Mouse (Mus musculus) stomach, embryonic 14.5 days (tissue): ENCODE results near the gene Smg1. TPM values are rescaled to one million over a fixed set of nuclear protein-coding genes. Genes with fewer than 3 reads are reported as not detected.

Experiments
- ATAC-seq: fragments of 200-750 bp; cut with Nextera tagmentation; 2 replicates; pipeline ENCODE4 v1.8.0; 2017; ENCODE audit warnings: low read depth, moderate TSS enrichment; ENCODE audit not compliant: insufficient number of reproducible peaks, insufficient read depth, low FRiP score
- H3K27ac ChIP-seq: fragments of 300-500 bp; sonication (generic); 2 replicates; pipeline ENCODE4 v1.5.1; 2014; ENCODE audit warnings: mild to moderate bottlenecking, low read length, moderate library complexity, mixed read lengths
- H3K27me3 ChIP-seq: fragments of 300-500 bp; sonication (generic); 2 replicates; pipeline ENCODE4 v1.6.1; 2014; ENCODE audit warnings: low read length, control low read depth, mixed read lengths; ENCODE audit not compliant: control insufficient read depth, insufficient read depth
- H3K36me3 ChIP-seq: fragments of 300-500 bp; sonication (generic); 2 replicates; pipeline ENCODE4 v1.6.1; 2014; ENCODE audit warnings: mild to moderate bottlenecking, control low read depth, low read length, moderate library complexity, mixed read lengths; ENCODE audit not compliant: control insufficient read depth, insufficient read depth
- H3K4me1 ChIP-seq: fragments of 300-500 bp; sonication (generic); 2 replicates; pipeline ENCODE4 v1.6.1; 2014; ENCODE audit warnings: low read length, control low read depth, mixed read lengths; ENCODE audit not compliant: control insufficient read depth, insufficient read depth
- H3K4me2 ChIP-seq: fragments of 300-500 bp; sonication (generic); replicated peaks from 2 replicates; pipeline ENCODE4 v1.6.1; 2014; ENCODE audit warnings: low read depth, low read length, control low read depth
- H3K4me3 ChIP-seq: fragments of 300-500 bp; sonication (generic); 2 replicates; pipeline ENCODE4 v1.5.1; 2014; ENCODE audit warnings: low read depth, low read length, control low read depth
- H3K9ac ChIP-seq: fragments of 300-500 bp; sonication (generic); replicated peaks from 2 replicates; pipeline ENCODE4 v1.6.1; 2014; ENCODE audit warnings: low read depth, mild to moderate bottlenecking, control low read depth, low read length, moderate library complexity, mixed read lengths
- H3K9me3 ChIP-seq: fragments of 300-500 bp; sonication (generic); 2 replicates; pipeline ENCODE4 v1.6.1; 2016; ENCODE audit warnings: low read depth, low read length, control low read depth; ENCODE audit not compliant: control insufficient read depth
- WGBS: fragments of 180-500 bp; shearing (Covaris S2); extraction: QIAGEN DNeasy Blood & Tissue Kit; methylation state at CpG from one replicate; pipeline ENCODE4 v1.1.7; 2014; 5-methylcytosine and 5-hydroxymethylcytosine counted together
- polyA plus RNA-seq: library from polyadenylated mRNA; unstranded; fragments of >200 nt; fragmentation: Nextera tagmentation; extraction: Ambion mirVana; gene quantifications from 2 replicates; pipeline ENCODE4 v1.2.1, GENCODE M21; 2014

The Smg1 gene
- polyA plus RNA-seq, 1 experiment from 2014 or later: 41.6 TPM

DNA sequence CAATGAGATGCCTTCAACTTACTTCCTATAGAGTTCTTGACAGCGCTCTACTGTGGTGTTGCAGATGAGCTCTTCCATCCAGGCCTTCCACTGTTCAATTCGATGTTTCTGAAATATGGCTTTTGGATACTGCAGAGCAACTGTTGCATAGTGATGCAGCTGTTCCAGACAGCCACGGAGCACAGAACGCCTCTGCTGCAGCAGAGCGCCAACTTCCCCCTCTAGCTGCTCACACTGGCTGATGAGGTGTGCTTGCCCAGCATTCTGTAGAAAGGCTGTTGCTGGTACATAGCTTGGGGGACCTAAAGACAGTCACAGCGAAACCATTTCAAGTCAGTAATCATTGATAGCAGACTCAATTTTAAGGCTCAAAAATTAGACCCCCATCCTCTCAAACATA is 89.3 kb downstream of the Smg1 start:
- Histone ChIP-seq H3K4me1 (no peaks in the 10 kb centered on the region), H3K4me3 (no peak overlapping the region), H3K36me3 (peaks cover 54% of the 10 kb centered on the region), H3K9me3 (no peaks in the 10 kb centered on the region), H3K27ac (no peak overlapping the region), H3K9ac (no peak overlapping the region), H3K4me2 (no peak overlapping the region), H3K27me3 (no peaks in the 10 kb centered on the region)
- no peak for ATAC-seq
- 95% methylated on average over 6 of the region's 6 CpGs for WGBS

DNA sequence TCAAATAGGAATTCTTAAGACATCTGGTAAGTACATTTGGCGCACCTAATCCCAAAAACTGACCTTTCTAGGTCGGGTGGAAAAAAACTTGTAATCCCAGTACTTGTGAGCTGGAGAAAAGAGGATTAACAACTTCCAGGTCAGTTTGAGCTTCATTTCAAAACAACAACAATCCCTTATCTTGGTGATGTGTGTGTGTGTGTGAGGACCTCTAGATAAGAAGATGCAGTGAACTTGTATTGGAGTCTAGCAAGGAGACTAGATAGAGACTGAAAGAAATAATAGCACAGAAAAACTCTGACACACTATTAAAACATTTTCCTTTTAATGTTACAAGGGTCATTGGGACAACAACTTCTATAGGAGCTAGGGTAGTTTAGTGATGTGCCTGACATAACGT is 99.9 kb downstream of the Smg1 start:
- H3K36me3 ChIP-seq: peaks cover 67% of the 10 kb centered on the region
- no peaks in the 10 kb centered on the region for H3K9me3 ChIP-seq
- WGBS: 84% methylated on average over 3 of the region's 3 CpGs
- H3K27me3 ChIP-seq: no peaks in the 10 kb centered on the region
- no peak overlapping the region for H3K4me2 ChIP-seq
- no peak overlapping the region for H3K27ac ChIP-seq
- no peak for ATAC-seq
- H3K4me3 ChIP-seq: no peak overlapping the region
- H3K9ac ChIP-seq: no peak overlapping the region
- H3K4me1 ChIP-seq: no peaks in the 10 kb centered on the region

DNA sequence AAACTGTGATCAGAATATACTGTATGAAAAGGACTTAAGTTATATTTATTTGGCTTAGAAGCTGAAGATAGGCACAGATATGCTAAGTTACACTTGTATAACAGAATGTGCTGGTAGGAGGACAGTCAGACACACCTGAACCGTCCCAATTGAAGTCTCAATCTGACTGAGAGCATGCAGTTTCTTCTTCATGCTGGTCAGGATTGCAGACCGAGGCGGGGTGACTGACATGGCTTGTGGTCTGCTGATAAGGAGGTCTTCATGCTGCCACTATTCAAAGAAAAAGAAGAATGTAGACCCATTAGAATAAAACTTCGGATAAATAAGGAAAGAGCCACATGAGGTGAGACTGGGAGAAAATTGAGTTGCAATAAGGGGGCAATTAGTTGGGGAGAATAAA is 100.3 kb downstream of the Smg1 start:
- H3K4me3 ChIP-seq: no peak overlapping the region
- no peak overlapping the region for H3K4me2 ChIP-seq
- peaks cover 62% of the 10 kb centered on the region for H3K36me3 ChIP-seq
- no peak for ATAC-seq
- no peak overlapping the region for H3K9ac ChIP-seq
- 95% methylated on average over 4 of the region's 4 CpGs for WGBS
- H3K27me3 ChIP-seq: no peaks in the 10 kb centered on the region
- no peak overlapping the region for H3K27ac ChIP-seq
- no peaks in the 10 kb centered on the region for H3K4me1 ChIP-seq
- H3K9me3 ChIP-seq: no peaks in the 10 kb centered on the region

DNA sequence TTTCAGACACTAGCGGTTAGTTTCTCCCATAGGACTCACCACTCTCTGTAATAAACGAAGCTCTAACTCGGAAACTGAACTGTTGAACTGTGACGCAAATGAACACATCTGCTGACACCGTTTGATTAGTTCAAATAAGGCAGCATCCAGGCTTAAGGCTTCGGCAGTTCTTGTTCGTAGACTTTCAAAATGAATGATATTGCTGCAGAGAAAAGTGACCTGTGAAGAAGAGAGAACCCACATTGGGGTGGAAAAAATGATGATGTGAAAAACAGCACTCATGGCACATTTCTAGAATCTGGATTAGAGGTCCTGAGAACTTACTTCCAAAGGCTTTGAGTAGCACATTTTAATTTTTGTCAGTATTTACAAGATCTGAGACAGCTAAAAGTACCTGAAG is 102.2 kb downstream of the Smg1 start:
- no peak overlapping the region for H3K4me2 ChIP-seq
- no peaks in the 10 kb centered on the region for H3K4me1 ChIP-seq
- no peak overlapping the region for H3K27ac ChIP-seq
- no peak overlapping the region for H3K4me3 ChIP-seq
- no peaks in the 10 kb centered on the region for H3K9me3 ChIP-seq
- no peaks in the 10 kb centered on the region for H3K27me3 ChIP-seq
- H3K9ac ChIP-seq: no peak overlapping the region
- 93% methylated on average over 7 of the region's 7 CpGs for WGBS
- ATAC-seq: no peak
- peaks cover 72% of the 10 kb centered on the region for H3K36me3 ChIP-seq

DNA sequence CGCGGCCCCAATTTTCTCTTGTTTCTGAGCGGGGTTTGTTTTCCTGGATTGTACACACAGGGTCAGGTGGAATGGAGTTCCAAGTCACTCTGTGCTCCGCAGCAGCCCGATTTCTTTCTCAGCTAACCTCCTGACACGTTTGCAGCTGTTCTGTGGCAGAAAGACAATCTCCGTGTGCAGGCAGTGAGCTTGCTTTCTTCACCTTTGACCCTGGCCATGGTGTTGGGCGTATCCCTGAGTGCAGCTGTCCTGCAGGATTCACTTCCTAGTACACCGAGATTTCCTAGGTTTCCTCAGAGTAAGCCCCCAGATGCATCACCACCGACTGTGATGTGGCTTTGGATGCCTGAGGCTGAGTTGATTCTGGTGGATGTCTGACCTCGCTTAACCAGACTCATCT is 108.3 kb downstream of the Smg1 start:
- Histone ChIP-seq H3K9me3 (no peaks in the 10 kb centered on the region), H3K9ac (no peak overlapping the region), H3K4me3 (no peak overlapping the region), H3K27ac (no peak overlapping the region), H3K27me3 (no peaks in the 10 kb centered on the region), H3K4me1 (no peaks in the 10 kb centered on the region), H3K36me3 (peaks cover 47% of the 10 kb centered on the region), H3K4me2 (no peak overlapping the region)
- no peak for ATAC-seq
- whole genome bisulfite sequencing: 78% methylated on average over 11 of the region's 11 CpGs

DNA sequence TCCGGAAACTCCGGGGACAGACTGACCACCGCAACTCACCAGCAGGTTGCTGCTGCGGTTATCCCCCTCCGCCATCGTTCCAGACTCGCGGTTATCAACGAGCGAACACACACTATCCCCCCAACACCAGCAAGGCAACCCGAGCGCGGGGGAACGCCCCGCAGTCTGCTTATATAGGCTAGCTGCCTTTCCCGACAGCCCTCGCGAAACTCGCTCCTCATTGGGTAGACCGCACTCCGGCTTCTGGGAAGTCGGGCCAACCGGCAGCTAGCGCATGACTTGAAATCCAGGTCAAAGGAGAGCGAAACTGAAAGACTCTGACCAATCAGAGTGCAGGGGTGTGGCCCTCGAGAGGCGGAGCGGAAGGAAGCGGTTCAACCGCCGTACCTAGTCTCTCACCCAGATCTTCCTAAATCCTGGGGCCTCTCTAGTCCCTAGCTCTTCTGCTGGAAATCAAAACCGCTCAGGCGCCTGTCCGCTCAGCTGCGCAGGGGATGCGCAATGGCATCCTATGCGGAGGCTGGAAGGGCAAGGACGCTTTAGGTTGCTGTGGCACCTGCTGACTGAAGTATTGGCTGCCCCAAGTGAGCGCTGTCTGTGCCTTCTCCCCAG is 113.9 kb downstream of the Smg1 start, which contains the start of gene Arl6ip1:
TSS of gene Arl6ip1 (minus strand) at position 233 of the 612 bp plus-strand sequence.
- peak within 1 kb of the TSS; percentile 83 for H3K4me3 ChIP-seq
- no peaks in the 10 kb centered on the region for H3K9me3 ChIP-seq
- under 1% methylated on average over 39 of the region's 39 CpGs for WGBS
- peak within 1 kb of the TSS; percentile 94 for H3K27ac ChIP-seq
- H3K4me2 ChIP-seq: peak within 1 kb of the TSS; percentile 65
- peak; percentile 100 for ATAC-seq
- H3K9ac ChIP-seq: peak within 1 kb of the TSS; percentile 77
- peaks cover 12% of the 10 kb centered on the region for H3K36me3 ChIP-seq
- H3K27me3 ChIP-seq: no peaks in the 10 kb centered on the region
- H3K4me1 ChIP-seq: peaks cover 13% of the 10 kb centered on the region

DNA sequence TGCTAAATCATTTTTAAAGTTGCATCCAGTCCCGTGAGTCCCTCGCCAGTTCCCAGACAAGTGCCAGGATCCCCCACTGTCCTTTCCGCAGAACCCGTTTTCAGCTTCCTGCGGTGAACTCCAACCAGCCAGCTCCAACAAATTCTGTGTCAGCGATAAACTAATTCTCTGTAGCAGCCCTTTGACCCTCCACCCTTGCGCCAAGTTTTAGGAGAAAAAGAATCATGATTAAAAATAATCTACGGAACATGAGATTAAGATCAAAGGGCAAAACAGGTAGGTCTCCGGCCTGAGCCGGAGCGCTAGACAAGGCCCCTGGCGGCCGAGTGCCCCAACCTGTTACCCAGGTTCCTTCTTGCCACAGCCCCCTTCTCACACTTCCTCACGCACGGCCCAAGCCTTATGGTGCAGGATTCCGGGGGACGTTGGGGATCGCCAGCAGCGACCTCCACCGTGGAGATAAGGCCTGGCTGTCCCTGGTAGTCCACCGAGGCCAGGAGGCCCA is 114.5 kb downstream of the Smg1 start:
- peaks cover 13% of the 10 kb centered on the region for H3K4me1 ChIP-seq
- no peaks in the 10 kb centered on the region for H3K9me3 ChIP-seq
- peak overlapping the region; percentile 77 for H3K9ac ChIP-seq
- peaks cover 15% of the 10 kb centered on the region; the same call in 1 of the 2 replicates for H3K36me3 ChIP-seq
- H3K4me3 ChIP-seq: peak overlapping the region; percentile 83
- ATAC-seq: peak; percentile 67
- peak overlapping the region; percentile 94 for H3K27ac ChIP-seq
- H3K27me3 ChIP-seq: no peaks in the 10 kb centered on the region
- whole genome bisulfite sequencing: under 1% methylated on average over 21 of the region's 21 CpGs
- H3K4me2 ChIP-seq: peak overlapping the region; percentile 65

DNA sequence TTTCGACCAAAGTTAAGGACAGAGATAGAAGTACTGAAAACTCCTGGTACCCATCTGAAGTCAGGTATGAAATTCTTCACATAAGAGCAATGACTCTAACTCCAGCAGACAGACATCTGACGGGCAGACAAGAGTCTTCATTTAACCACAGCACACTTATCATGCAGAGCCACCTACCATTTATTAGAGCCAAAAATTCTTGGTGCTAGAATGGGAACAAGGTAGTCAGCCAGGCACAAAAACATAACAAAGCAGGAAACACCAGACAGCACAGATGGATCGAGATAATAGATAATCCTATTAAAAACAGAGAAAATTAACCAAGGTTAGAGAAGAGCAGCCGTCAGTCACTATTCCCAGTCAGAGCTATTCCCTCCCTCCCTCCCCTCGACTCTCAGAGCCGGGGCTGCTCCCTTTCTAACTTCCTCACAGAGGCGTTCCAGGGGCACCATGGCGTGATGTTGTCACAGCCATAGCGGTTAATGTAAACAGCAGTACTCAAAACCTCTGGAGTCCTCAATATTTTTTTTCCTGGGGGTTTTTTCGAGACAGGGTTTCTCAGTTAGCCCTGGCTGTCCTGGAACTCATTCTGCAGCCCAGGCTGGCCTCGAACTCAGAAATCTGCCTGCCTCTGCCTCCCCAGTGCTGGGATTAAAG is 117.1 kb downstream of the Smg1 start:
- ATAC-seq: no peak
- Histone ChIP-seq H3K9me3 (no peaks in the 10 kb centered on the region), H3K4me2 (no peak overlapping the region; the same call in 1 of the 2 replicates), H3K27me3 (no peaks in the 10 kb centered on the region), H3K4me1 (peaks cover 13% of the 10 kb centered on the region), H3K27ac (no peak overlapping the region), H3K9ac (no peak overlapping the region), H3K36me3 (peaks cover 23% of the 10 kb centered on the region), H3K4me3 (no peak overlapping the region)
- WGBS: 53% methylated on average over 11 of the region's 11 CpGs
